Mouse (Mus musculus) hindbrain, embryonic 15.5 days (tissue): ENCODE data around the gene Mab21l3. TPM values are rescaled to one million over a fixed set of nuclear protein-coding genes. Genes with fewer than 3 reads are reported as not detected.

Experiments
- ATAC-seq: fragments of 200-750 bp; cut with Nextera tagmentation; 2 replicates; pipeline ENCODE4 v1.8.0; 2017; ENCODE audit warnings: low read depth, moderate number of reproducible peaks, moderate TSS enrichment; ENCODE audit not compliant: low FRiP score
- H3K27ac ChIP-seq: fragments of 300-500 bp; sonication (generic); replicated peaks from 2 replicates; pipeline ENCODE4 v1.5.1; 2015; ENCODE audit warnings: mild to moderate bottlenecking, inconsistent platforms
- H3K27me3 ChIP-seq: fragments of 300-500 bp; sonication (generic); 2 replicates; pipeline ENCODE4 v1.6.1; 2015; ENCODE audit warnings: control low read depth, inconsistent platforms
- H3K36me3 ChIP-seq: fragments of 300-500 bp; sonication (generic); 2 replicates; pipeline ENCODE4 v1.6.1; 2015; ENCODE audit warnings: control low read depth, inconsistent platforms
- H3K4me1 ChIP-seq: fragments of 300-500 bp; sonication (generic); replicated peaks from 2 replicates; pipeline ENCODE4 v1.6.1; 2015; ENCODE audit warnings: control low read depth, inconsistent platforms
- H3K4me2 ChIP-seq: fragments of 300-500 bp; sonication (generic); 2 replicates; pipeline ENCODE4 v1.6.1; 2015; ENCODE audit warnings: moderate library complexity, mild to moderate bottlenecking, inconsistent platforms
- H3K4me3 ChIP-seq: fragments of 300-500 bp; sonication (generic); 2 replicates; pipeline ENCODE4 v1.5.1; 2015; ENCODE audit warnings: mild to moderate bottlenecking, inconsistent platforms
- H3K9ac ChIP-seq: fragments of 300-500 bp; sonication (generic); 2 replicates; pipeline ENCODE4 v1.6.1; 2015; ENCODE audit warnings: inconsistent platforms
- H3K9me3 ChIP-seq: fragments of 300-500 bp; sonication (generic); 2 replicates; pipeline ENCODE4 v1.6.1; 2016; ENCODE audit warnings: control low read depth, inconsistent platforms
- WGBS: fragments of 180-500 bp; shearing (Covaris S2); methylation state at CpG from one replicate; pipeline ENCODE4 v1.1.7; 2015; 5-methylcytosine and 5-hydroxymethylcytosine counted together
- polyA plus RNA-seq: library from polyadenylated mRNA; unstranded; fragments of >200 nt; fragmentation: Nextera tagmentation; extraction: Ambion mirVana; gene quantifications from 2 replicates; pipeline ENCODE4 v1.2.1, GENCODE M21; 2015

Gene Mab21l3
- polyA plus RNA-seq, 1 experiment from 2014 or later, result 0.13 TPM

DNA sequence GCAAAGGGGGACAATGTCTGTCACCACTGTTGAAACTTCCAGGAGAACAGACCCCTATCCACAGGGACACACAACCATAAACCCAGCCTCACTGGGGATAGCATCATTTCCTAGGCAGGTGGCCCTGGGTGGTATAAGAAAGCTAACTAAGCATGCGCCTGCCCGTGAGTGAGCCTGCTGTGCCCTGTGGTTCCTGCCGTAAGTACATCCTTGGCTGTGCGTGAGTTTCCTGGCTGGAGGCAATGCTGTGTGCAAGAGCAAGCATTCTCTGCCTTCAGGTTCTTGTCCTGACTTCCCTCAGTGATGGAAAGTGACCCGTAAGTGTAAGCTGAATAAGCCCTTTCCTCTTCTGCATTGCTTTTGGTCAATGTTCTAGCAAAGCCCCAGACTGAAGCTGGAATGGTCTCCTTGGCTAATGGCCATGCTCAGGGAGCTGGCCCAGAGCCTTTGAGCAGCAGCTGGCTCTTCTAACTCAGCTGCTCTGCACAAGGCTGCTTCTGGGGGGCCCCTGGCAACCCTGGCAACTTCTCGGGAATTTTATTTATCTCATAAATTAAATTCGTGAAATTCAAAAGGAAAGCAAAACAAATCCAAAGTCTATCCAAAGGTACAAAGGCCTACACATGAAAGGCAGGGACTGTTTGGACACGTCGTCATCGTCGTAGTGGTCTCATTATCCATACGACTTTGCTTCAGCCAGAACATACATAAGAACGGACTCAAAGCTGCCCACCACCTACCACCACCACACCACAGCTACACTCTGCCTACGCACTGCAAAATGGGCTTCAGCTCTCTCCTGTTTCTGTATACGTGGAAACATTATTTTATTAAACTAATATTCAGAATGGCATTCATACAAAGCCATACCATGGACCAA lies 50.7 kb downstream of the Mab21l3 start:
- Histone ChIP-seq H3K4me1 (peaks cover 44% of the 10 kb centered on the region), H3K4me3 (no peak overlapping the region), H3K9me3 (no peaks in the 10 kb centered on the region), H3K4me2 (no peak overlapping the region), H3K27me3 (no peaks in the 10 kb centered on the region), H3K36me3 (no peaks in the 10 kb centered on the region), H3K9ac (no peak overlapping the region), H3K27ac (peak overlapping the region; percentile 65)
- peak; percentile 68 for ATAC-seq
- WGBS, result 42% methylated on average over 15 of the region's 15 CpGs

DNA sequence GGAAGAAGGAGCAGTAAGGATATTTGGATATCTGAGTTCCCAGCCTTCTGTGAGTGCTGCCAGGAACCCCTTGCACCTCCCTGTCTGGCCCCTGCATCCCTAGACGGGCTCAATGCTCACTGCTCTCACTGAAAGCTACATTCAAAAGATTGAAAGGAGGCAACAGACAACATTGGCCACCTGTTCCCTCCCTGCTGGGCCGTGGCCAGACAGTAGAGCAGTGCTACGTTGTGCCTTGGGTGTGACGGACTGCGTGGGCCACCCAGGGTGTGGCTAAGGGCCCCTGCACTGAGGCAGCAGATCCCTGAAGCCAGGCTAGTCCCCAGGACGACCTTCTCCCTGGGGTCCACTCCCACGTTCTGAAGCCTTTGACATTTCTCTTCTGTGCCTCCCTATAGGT lies 52.5 kb downstream of the Mab21l3 start:
- no peak overlapping the region for H3K27ac ChIP-seq
- WGBS, result 24% methylated on average over 7 of the region's 7 CpGs
- no peak overlapping the region for H3K4me2 ChIP-seq
- no peaks in the 10 kb centered on the region for H3K36me3 ChIP-seq
- H3K4me1 ChIP-seq, result peaks cover 44% of the 10 kb centered on the region
- H3K9me3 ChIP-seq, result no peaks in the 10 kb centered on the region
- H3K9ac ChIP-seq, result no peak overlapping the region
- no peak for ATAC-seq
- H3K27me3 ChIP-seq, result no peaks in the 10 kb centered on the region
- H3K4me3 ChIP-seq, result no peak overlapping the region

GRCm38 (mm10) chr3:101795387-101796039 lies 53.2 kb downstream of the Mab21l3 start:
- H3K27ac ChIP-seq, result no peak overlapping the region
- H3K27me3 ChIP-seq, result no peaks in the 10 kb centered on the region
- no peak overlapping the region for H3K4me3 ChIP-seq
- WGBS, result 77% methylated on average over 15 of the region's 15 CpGs
- H3K4me2 ChIP-seq, result no peak overlapping the region
- no peaks in the 10 kb centered on the region for H3K36me3 ChIP-seq
- no peak for ATAC-seq
- H3K4me1 ChIP-seq, result peaks cover 44% of the 10 kb centered on the region
- no peak overlapping the region for H3K9ac ChIP-seq
- no peaks in the 10 kb centered on the region for H3K9me3 ChIP-seq

GRCm38 (mm10) chr3:101794666-101795065 lies 54.1 kb downstream of the Mab21l3 start:
- WGBS, result 42% methylated on average over 9 of the region's 9 CpGs
- Histone ChIP-seq H3K4me3 (no peak overlapping the region), H3K4me1 (peaks cover 41% of the 10 kb centered on the region), H3K27me3 (no peaks in the 10 kb centered on the region), H3K9ac (no peak overlapping the region), H3K4me2 (no peak overlapping the region), H3K27ac (no peak overlapping the region), H3K9me3 (no peaks in the 10 kb centered on the region), H3K36me3 (no peaks in the 10 kb centered on the region)
- ATAC-seq, result no peak

- H3K9ac ChIP-seq, result no peak overlapping the region
- no peak for ATAC-seq
- H3K27ac ChIP-seq, result no peak overlapping the region
Observed at GRCm38 (mm10) chr3:101794026-101794425, 54.7 kb downstream of the Mab21l3 start.

GRCm38 (mm10) chr3:101792191-101792590 lies 56.6 kb downstream of the Mab21l3 start:
- Histone ChIP-seq H3K27ac (no peak overlapping the region), H3K4me1 (peaks cover 21% of the 10 kb centered on the region), H3K36me3 (no peaks in the 10 kb centered on the region), H3K9me3 (no peaks in the 10 kb centered on the region), H3K4me2 (no peak overlapping the region), H3K9ac (no peak overlapping the region), H3K27me3 (no peaks in the 10 kb centered on the region), H3K4me3 (no peak overlapping the region)
- WGBS, result 79% methylated on average over 4 of the region's 4 CpGs
- no peak for ATAC-seq

More at GRCm38 (mm10) chr3:101794026-101794425, 54.7 kb downstream of the Mab21l3 start:
- peaks cover 37% of the 10 kb centered on the region for H3K4me1 ChIP-seq
- no peaks in the 10 kb centered on the region for H3K36me3 ChIP-seq
- no peaks in the 10 kb centered on the region for H3K27me3 ChIP-seq
- WGBS, result 72% methylated on average over 5 of the region's 5 CpGs
- no peak overlapping the region for H3K4me2 ChIP-seq
- no peak overlapping the region for H3K4me3 ChIP-seq
- H3K9me3 ChIP-seq, result no peaks in the 10 kb centered on the region

DNA sequence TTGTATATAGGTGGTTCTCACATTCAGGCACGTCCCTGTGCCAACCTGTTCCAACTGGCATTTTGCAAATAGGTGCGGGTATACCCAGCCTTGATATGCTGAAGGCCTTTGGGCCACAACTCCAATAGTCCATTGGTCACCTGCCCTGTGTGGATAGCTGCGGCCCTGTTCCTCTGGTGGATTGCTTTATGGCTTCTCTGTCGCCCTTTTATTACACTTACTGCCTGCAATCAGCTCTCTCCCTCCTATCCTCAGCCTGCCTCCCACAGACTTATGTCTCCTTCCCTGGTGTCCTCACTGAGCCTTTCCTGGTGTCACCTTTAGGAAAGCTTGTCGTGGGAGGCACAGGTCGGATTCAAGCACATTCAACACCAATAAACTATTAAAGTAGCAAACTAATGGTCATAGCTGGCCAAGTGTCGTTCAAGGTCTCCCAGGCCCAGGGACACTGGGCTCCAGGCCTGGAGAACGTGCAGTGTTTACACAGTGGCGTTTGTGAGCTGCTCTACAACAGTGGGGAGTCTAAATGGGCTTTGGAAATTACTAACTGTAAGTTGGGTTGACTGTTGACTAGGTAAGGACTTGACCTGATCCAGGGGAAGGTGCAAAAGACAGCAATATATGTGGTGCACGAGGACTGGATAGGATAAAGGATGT lies 63.9 kb downstream of the Mab21l3 start:
- H3K4me3 ChIP-seq, result no peak overlapping the region
- no peak overlapping the region for H3K27ac ChIP-seq
- no peak for ATAC-seq
- no peaks in the 10 kb centered on the region; the same call in 1 of the 2 replicates for H3K4me1 ChIP-seq
- H3K4me2 ChIP-seq, result no peak overlapping the region
- no peaks in the 10 kb centered on the region for H3K9me3 ChIP-seq
- H3K27me3 ChIP-seq, result no peaks in the 10 kb centered on the region
- 87% methylated on average over 10 of the region's 10 CpGs for WGBS
- H3K36me3 ChIP-seq, result no peaks in the 10 kb centered on the region
- no peak overlapping the region for H3K9ac ChIP-seq

- no peak overlapping the region for H3K4me3 ChIP-seq
- peak; percentile 40; the same call in 1 of the 2 replicates for ATAC-seq
- no peak overlapping the region for H3K4me2 ChIP-seq
- no peaks in the 10 kb centered on the region for H3K9me3 ChIP-seq
- no peak overlapping the region for H3K9ac ChIP-seq
- no peaks in the 10 kb centered on the region; the same call in 1 of the 2 replicates for H3K4me1 ChIP-seq
- 36% methylated on average over 2 of the region's 2 CpGs for WGBS
- H3K27ac ChIP-seq, result no peak overlapping the region
- H3K36me3 ChIP-seq, result no peaks in the 10 kb centered on the region
- no peaks in the 10 kb centered on the region for H3K27me3 ChIP-seq
Observed at GRCm38 (mm10) chr3:101783793-101784192, 65.0 kb downstream of the Mab21l3 start.

GRCm38 (mm10) chr3:101780874-101781483 lies 67.8 kb downstream of the Mab21l3 start:
- Histone ChIP-seq H3K4me3 (no peak overlapping the region), H3K27ac (0 out of 2 replicates have a peak overlapping the region, but pooled peaks have one; percentile 14), H3K36me3 (no peaks in the 10 kb centered on the region), H3K4me1 (no peaks in the 10 kb centered on the region; the same call in 1 of the 2 replicates), H3K27me3 (no peaks in the 10 kb centered on the region), H3K4me2 (no peak overlapping the region), H3K9me3 (no peaks in the 10 kb centered on the region), H3K9ac (no peak overlapping the region)
- 40% methylated on average over 6 of the region's 6 CpGs for WGBS
- peak; percentile 47 for ATAC-seq

DNA sequence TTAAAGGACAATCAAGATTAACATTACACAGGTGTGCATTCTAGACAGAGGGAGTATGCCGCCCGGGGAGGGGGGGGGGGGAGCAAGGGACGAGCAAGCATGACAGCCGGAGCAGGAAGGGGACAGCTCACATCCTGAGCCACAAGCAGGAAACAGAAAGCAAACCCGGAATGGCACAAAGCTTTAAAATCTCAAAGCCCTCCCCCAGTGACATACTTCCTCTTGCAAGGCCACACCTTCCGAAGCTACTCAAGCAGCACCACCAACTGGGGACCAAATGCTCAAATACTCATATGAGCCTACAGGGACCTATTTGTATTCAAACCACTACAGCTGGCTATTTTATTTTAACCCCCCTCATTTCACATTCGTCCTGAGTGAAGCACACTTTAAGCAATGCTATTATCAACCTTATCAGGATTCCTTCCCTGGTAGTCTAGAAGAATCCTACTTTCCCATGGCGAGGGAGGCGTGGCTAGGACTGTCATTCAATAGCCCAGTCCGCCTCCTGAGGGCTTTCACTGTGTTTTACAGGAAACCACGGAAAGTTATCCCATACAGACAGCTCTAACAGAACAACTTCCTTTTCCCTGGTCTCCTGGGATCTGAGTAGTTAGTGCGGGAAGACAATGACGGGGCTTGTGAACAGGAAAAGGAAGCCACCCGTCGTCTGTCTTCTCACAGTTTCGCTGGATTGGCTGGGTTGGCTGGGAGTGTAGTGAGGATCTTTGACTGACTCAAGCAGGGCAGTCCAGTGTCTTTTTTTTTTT lies 69.7 kb downstream of the Mab21l3 start:
- no peak overlapping the region for H3K27ac ChIP-seq
- H3K9ac ChIP-seq, result no peak overlapping the region
- H3K4me3 ChIP-seq, result no peak overlapping the region
- H3K9me3 ChIP-seq, result no peaks in the 10 kb centered on the region
- no peaks in the 10 kb centered on the region for H3K27me3 ChIP-seq
- no peaks in the 10 kb centered on the region; the same call in 1 of the 2 replicates for H3K4me1 ChIP-seq
- ATAC-seq, result no peak
- 58% methylated on average over 16 of the region's 16 CpGs for WGBS
- no peak overlapping the region for H3K4me2 ChIP-seq
- H3K36me3 ChIP-seq, result no peaks in the 10 kb centered on the region

GRCm38 (mm10) chr3:101775732-101776131 lies 73.0 kb downstream of the Mab21l3 start:
- Histone ChIP-seq H3K27ac (no peak overlapping the region), H3K4me1 (no peaks in the 10 kb centered on the region), H3K36me3 (no peaks in the 10 kb centered on the region), H3K27me3 (no peaks in the 10 kb centered on the region), H3K9ac (no peak overlapping the region), H3K4me3 (no peak overlapping the region), H3K9me3 (no peaks in the 10 kb centered on the region), H3K4me2 (no peak overlapping the region)
- 92% methylated on average over 8 of the region's 8 CpGs for WGBS
- ATAC-seq, result no peak
